Mouse (Mus musculus) liver, postnatal 0 days (tissue): Measurements from ENCODE around the gene Fat3.

Experiments
- CTCF ChIP-seq: sonication (generic); IDR thresholded peaks from 2 replicates; pipeline ENCODE4 v1.5.1; 2016; ENCODE audit warnings: antibody characterized with exemption, low read depth
- EP300 ChIP-seq: IDR thresholded peaks from 2 replicates; pipeline ENCODE4 v1.6.1; 2016; ENCODE audit warnings: antibody characterized with exemption, low read depth, mild to moderate bottlenecking

DNA sequence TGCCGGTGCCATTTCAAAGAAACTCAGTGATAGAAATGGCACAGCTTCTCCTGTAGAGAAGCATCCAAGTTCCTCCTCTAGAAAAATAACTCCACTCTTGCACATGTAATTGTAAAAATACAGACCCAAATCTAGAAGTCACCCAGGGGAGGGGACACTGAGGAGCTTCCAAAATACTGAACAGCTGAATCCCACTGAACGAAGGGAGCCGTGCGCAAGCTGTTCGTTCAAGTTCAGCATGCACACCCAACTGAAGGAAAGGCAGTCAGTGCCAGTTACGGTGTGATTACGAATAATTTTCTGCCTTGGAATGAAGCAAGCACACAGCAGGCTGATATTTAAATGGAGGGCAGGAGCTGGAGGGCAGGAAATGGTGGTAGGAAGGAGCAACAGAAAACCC is 476.4 kb downstream of the Fat3 start:
- TF ChIP-seq CTCF (no peak), EP300 (no peak)
